Mouse (Mus musculus): ENCODE measurements around the gene Eif4g3. TPM values are rescaled to one million over a fixed set of nuclear protein-coding genes. Genes with fewer than 3 reads are reported as not detected.

The Eif4g3 gene
- 30.5 and 33.6 TPM in 2 replicates for polyA plus RNA-seq (2014; fragmentation: Nextera tagmentation; extraction: Ambion mirVana)

- Histone ChIP-seq H3K27me3 (ENCODE audit: control insufficient read depth, insufficient read depth, low read length) (no peaks in the 10 kb centered on the region), H3K4me2 (peak within 1 kb of the TSS; percentile 92), H3K4me1 (ENCODE audit: control insufficient read depth, insufficient read depth, low read length) (peaks cover 27% of the 10 kb centered on the region), H3K27ac (ENCODE audit: low read depth, low read length) (peak within 1 kb of the TSS; percentile 95), H3K4me3 (ENCODE audit: low read depth, low read length) (peak within 1 kb of the TSS; percentile 89), H3K36me3 (ENCODE audit: control insufficient read depth, insufficient read depth, low read length) (peaks cover 3% of the 10 kb centered on the region), H3K9me3 (replicated peaks; ENCODE audit: control insufficient read depth, low read length) (no peaks in the 10 kb centered on the region), H3K9ac (ENCODE audit: low read depth, low read length) (peak within 1 kb of the TSS; percentile 97)
- WGBS (ENCODE audit: insufficient replicate concordance) = 2% methylated on average over 39 of the region's 39 CpGs
- ATAC-seq (replicated peaks; ENCODE audit: insufficient number of reproducible peaks, low FRiP score, low TSS enrichment) = no peak; the same call in 1 of the 2 replicates
Observed at GRCm38 (mm10) chr4:137992890-137993289, at the start of gene Eif4g3. Gene Eif4g3, plus strand, starts transcription at chr4:137993022.

DNA sequence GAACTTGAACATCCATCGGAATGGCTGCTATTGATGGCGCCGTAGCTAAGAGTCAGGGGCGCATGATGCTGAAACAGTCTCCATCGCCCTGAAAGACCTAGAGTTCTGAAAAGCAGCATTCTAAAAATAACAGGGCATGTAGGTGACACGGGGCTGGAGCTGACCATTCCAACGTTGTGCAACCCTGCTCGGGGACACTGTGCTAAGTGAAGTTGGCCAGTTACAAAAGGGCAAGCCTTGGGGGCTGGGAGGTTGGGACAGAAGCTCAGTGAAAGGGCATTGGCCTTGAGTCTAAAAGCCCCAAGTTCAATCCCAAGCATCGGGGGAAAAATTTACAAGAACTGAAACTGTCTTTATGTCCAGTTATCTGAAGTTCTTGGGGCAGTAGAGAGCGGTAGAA, 49.3 kb upstream of the Eif4g3 start:
- H3K36me3 ChIP-seq (ENCODE audit: control insufficient read depth, insufficient read depth, low read length) = peaks cover 28% of the 10 kb centered on the region
- WGBS (ENCODE audit: insufficient replicate concordance) = 73% methylated on average over 10 of the region's 10 CpGs
- no peak for ATAC-seq (replicated peaks; ENCODE audit: insufficient number of reproducible peaks, low FRiP score, low TSS enrichment)
- H3K9me3 ChIP-seq (replicated peaks; ENCODE audit: control insufficient read depth, low read length) = no peaks in the 10 kb centered on the region
- peaks cover 5% of the 10 kb centered on the region for H3K4me1 ChIP-seq (ENCODE audit: control insufficient read depth, insufficient read depth, low read length)
- no peak overlapping the region for H3K4me3 ChIP-seq (ENCODE audit: low read depth, low read length)
- no peak overlapping the region for H3K9ac ChIP-seq (ENCODE audit: low read depth, low read length)
- H3K27ac ChIP-seq (ENCODE audit: low read depth, low read length) = no peak overlapping the region
- no peak overlapping the region for H3K4me2 ChIP-seq
- no peaks in the 10 kb centered on the region for H3K27me3 ChIP-seq (ENCODE audit: control insufficient read depth, insufficient read depth, low read length)

DNA sequence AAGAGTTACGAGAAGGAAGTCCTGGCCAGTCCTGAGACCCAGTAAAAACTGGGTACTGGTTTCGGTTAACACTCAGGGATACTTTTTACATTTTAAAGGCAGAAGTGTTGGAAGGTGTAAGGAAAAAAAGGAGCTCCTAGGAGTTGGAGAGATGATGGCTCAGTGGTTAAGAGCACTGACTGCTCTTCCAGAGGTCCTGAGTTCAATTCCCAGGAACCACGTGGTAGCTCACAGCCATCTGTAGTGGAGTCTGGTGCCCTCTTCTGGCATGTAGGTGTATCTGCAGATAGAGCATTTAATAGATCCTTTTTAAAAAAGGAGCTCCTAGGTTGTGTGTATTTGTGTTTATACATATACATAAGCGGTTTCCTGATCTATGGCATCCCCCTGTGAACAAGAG, 47.4 kb upstream of the Eif4g3 start:
- H3K27ac ChIP-seq (ENCODE audit: low read depth, low read length) = no peak overlapping the region
- ATAC-seq (replicated peaks; ENCODE audit: insufficient number of reproducible peaks, low FRiP score, low TSS enrichment) = no peak
- H3K4me1 ChIP-seq (ENCODE audit: control insufficient read depth, insufficient read depth, low read length) = peaks cover 5% of the 10 kb centered on the region
- H3K4me2 ChIP-seq = no peak overlapping the region
- 70% methylated on average over 4 of the region's 4 CpGs for WGBS (ENCODE audit: insufficient replicate concordance)
- H3K36me3 ChIP-seq (ENCODE audit: control insufficient read depth, insufficient read depth, low read length) = peaks cover 33% of the 10 kb centered on the region
- H3K9ac ChIP-seq (ENCODE audit: low read depth, low read length) = no peak overlapping the region
- H3K4me3 ChIP-seq (ENCODE audit: low read depth, low read length) = no peak overlapping the region
- H3K27me3 ChIP-seq (ENCODE audit: control insufficient read depth, insufficient read depth, low read length) = no peaks in the 10 kb centered on the region
- H3K9me3 ChIP-seq (replicated peaks; ENCODE audit: control insufficient read depth, low read length) = no peaks in the 10 kb centered on the region

DNA sequence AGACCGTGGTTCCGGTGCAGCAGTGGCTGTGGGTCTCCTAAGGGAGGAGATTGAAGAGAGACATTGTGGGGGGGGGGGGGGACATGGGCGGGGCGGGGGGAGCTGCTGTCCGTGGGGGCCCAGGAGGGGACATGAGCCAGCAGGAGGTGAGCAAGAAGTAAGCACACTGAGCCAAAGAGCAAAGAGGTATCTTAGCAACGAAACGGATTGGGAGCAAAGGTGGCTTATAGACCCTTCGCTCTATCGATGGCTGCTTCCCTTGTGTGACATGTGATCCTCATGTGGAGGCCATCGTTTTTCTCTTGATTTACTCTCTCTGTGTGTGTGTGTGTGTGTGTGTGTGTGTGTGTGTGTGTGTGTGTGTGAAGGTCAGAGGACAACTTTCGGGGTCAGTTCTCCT, 46.4 kb upstream of the Eif4g3 start:
- no peak for ATAC-seq (replicated peaks; ENCODE audit: insufficient number of reproducible peaks, low FRiP score, low TSS enrichment)
- Histone ChIP-seq H3K4me2 (no peak overlapping the region), H3K36me3 (ENCODE audit: control insufficient read depth, insufficient read depth, low read length) (peaks cover 31% of the 10 kb centered on the region), H3K9ac (ENCODE audit: low read depth, low read length) (no peak overlapping the region), H3K4me1 (ENCODE audit: control insufficient read depth, insufficient read depth, low read length) (peaks cover 5% of the 10 kb centered on the region), H3K4me3 (ENCODE audit: low read depth, low read length) (no peak overlapping the region), H3K27ac (ENCODE audit: low read depth, low read length) (no peak overlapping the region), H3K9me3 (replicated peaks; ENCODE audit: control insufficient read depth, low read length) (no peaks in the 10 kb centered on the region), H3K27me3 (ENCODE audit: control insufficient read depth, insufficient read depth, low read length) (no peaks in the 10 kb centered on the region)
- WGBS (ENCODE audit: insufficient replicate concordance) = 88% methylated on average over 10 of the region's 11 CpGs

GRCm38 (mm10) chr4:137952840-137953239, 40.0 kb upstream of the Eif4g3 start:
- Histone ChIP-seq H3K36me3 (ENCODE audit: control insufficient read depth, insufficient read depth, low read length) (peaks cover 36% of the 10 kb centered on the region), H3K4me3 (ENCODE audit: low read depth, low read length) (no peak overlapping the region), H3K4me2 (no peak overlapping the region), H3K9me3 (replicated peaks; ENCODE audit: control insufficient read depth, low read length) (no peaks in the 10 kb centered on the region), H3K4me1 (ENCODE audit: control insufficient read depth, insufficient read depth, low read length) (no peaks in the 10 kb centered on the region), H3K9ac (ENCODE audit: low read depth, low read length) (no peak overlapping the region), H3K27me3 (ENCODE audit: control insufficient read depth, insufficient read depth, low read length) (no peaks in the 10 kb centered on the region), H3K27ac (ENCODE audit: low read depth, low read length) (no peak overlapping the region)
- 35% methylated on average over 4 of the region's 4 CpGs for WGBS (ENCODE audit: insufficient replicate concordance)
- no peak for ATAC-seq (replicated peaks; ENCODE audit: insufficient number of reproducible peaks, low FRiP score, low TSS enrichment)

DNA sequence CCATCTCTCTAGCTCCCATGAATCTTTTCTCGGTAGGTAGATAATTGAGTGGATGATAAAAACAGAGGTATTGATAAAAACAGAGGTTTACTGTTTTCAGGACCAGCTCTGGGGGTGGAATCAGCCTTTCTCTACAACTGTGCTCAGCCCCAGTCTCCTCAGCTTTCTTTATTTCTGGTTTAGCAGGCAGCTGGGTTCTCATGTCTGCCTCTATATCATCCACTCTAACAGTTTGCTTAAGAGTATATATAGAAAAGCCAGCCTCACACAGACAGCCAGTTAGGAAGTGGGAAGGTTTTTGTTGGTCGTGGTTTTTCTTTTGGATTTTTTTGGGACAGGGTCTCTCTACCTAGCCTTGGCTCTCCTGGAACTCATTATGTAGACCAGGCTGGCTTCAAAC, 38.6 kb upstream of the Eif4g3 start:
- Histone ChIP-seq H3K4me2 (no peak overlapping the region), H3K4me3 (ENCODE audit: low read depth, low read length) (no peak overlapping the region), H3K9me3 (replicated peaks; ENCODE audit: control insufficient read depth, low read length) (no peaks in the 10 kb centered on the region), H3K27ac (ENCODE audit: low read depth, low read length) (no peak overlapping the region), H3K9ac (ENCODE audit: low read depth, low read length) (no peak overlapping the region), H3K27me3 (ENCODE audit: control insufficient read depth, insufficient read depth, low read length) (no peaks in the 10 kb centered on the region), H3K36me3 (ENCODE audit: control insufficient read depth, insufficient read depth, low read length) (peaks cover 40% of the 10 kb centered on the region), H3K4me1 (ENCODE audit: control insufficient read depth, insufficient read depth, low read length) (no peaks in the 10 kb centered on the region)
- WGBS (ENCODE audit: insufficient replicate concordance) = 74% methylated on average over 2 of the region's 2 CpGs
- ATAC-seq (replicated peaks; ENCODE audit: insufficient number of reproducible peaks, low FRiP score, low TSS enrichment) = no peak

DNA sequence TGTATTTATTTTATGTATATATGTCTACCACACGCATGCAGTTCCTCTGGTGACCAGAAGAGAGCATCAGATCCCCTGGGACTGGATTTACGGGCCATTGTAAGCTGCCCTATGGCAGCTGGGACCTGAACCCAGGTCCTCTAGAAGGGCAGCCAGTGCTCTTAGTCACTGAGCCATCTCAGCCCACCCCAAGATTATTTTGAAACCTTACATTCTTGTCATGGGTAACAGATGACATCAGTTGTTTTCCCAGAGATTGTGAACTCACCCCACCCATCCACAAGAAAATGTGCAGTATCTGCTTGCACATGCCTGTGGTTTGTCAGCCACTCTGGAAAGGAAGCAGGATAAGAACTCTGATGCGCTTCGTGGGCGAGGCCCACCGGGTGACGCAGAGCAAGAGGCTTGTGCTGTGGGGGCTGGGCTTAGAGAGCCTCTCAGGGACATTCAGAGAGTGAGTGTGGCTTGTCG, 37.9 kb upstream of the Eif4g3 start:
- peak; percentile 68; the same call in 1 of the 2 replicates for ATAC-seq (replicated peaks; ENCODE audit: insufficient number of reproducible peaks, low FRiP score, low TSS enrichment)
- peaks cover 41% of the 10 kb centered on the region for H3K36me3 ChIP-seq (ENCODE audit: control insufficient read depth, insufficient read depth, low read length)
- WGBS (ENCODE audit: insufficient replicate concordance) = 33% methylated on average over 8 of the region's 8 CpGs
- no peak overlapping the region; the same call in 1 of the 2 replicates for H3K27ac ChIP-seq (ENCODE audit: low read depth, low read length)
- H3K9me3 ChIP-seq (replicated peaks; ENCODE audit: control insufficient read depth, low read length) = no peaks in the 10 kb centered on the region
- no peak overlapping the region for H3K4me3 ChIP-seq (ENCODE audit: low read depth, low read length)
- H3K27me3 ChIP-seq (ENCODE audit: control insufficient read depth, insufficient read depth, low read length) = no peaks in the 10 kb centered on the region
- H3K9ac ChIP-seq (ENCODE audit: low read depth, low read length) = no peak overlapping the region
- no peaks in the 10 kb centered on the region for H3K4me1 ChIP-seq (ENCODE audit: control insufficient read depth, insufficient read depth, low read length)
- no peak overlapping the region for H3K4me2 ChIP-seq

GRCm38 (mm10) chr4:137956260-137956659, 36.6 kb upstream of the Eif4g3 start:
- Histone ChIP-seq H3K4me3 (ENCODE audit: low read depth, low read length) (no peak overlapping the region), H3K9ac (ENCODE audit: low read depth, low read length) (no peak overlapping the region), H3K4me1 (ENCODE audit: control insufficient read depth, insufficient read depth, low read length) (peaks cover 7% of the 10 kb centered on the region), H3K36me3 (ENCODE audit: control insufficient read depth, insufficient read depth, low read length) (peaks cover 40% of the 10 kb centered on the region), H3K27ac (ENCODE audit: low read depth, low read length) (no peak overlapping the region), H3K4me2 (no peak overlapping the region), H3K27me3 (ENCODE audit: control insufficient read depth, insufficient read depth, low read length) (no peaks in the 10 kb centered on the region), H3K9me3 (replicated peaks; ENCODE audit: control insufficient read depth, low read length) (no peaks in the 10 kb centered on the region)
- WGBS (ENCODE audit: insufficient replicate concordance) = 93% methylated on average over 15 of the region's 15 CpGs
- no peak for ATAC-seq (replicated peaks; ENCODE audit: insufficient number of reproducible peaks, low FRiP score, low TSS enrichment)

GRCm38 (mm10) chr4:137959889-137960665, 32.7 kb upstream of the Eif4g3 start:
- H3K9ac ChIP-seq (ENCODE audit: low read depth, low read length) = no peak overlapping the region
- no peak for ATAC-seq (replicated peaks; ENCODE audit: insufficient number of reproducible peaks, low FRiP score, low TSS enrichment)
- no peak overlapping the region for H3K27ac ChIP-seq (ENCODE audit: low read depth, low read length)
- H3K4me1 ChIP-seq (ENCODE audit: control insufficient read depth, insufficient read depth, low read length) = peaks cover 7% of the 10 kb centered on the region
- peaks cover 47% of the 10 kb centered on the region for H3K36me3 ChIP-seq (ENCODE audit: control insufficient read depth, insufficient read depth, low read length)
- WGBS (ENCODE audit: insufficient replicate concordance) = 71% methylated on average over 13 of the region's 13 CpGs
- no peaks in the 10 kb centered on the region for H3K9me3 ChIP-seq (replicated peaks; ENCODE audit: control insufficient read depth, low read length)
- H3K27me3 ChIP-seq (ENCODE audit: control insufficient read depth, insufficient read depth, low read length) = no peaks in the 10 kb centered on the region
- no peak overlapping the region for H3K4me2 ChIP-seq
- H3K4me3 ChIP-seq (ENCODE audit: low read depth, low read length) = no peak overlapping the region
